Mouse (Mus musculus) hematopoietic multipotent progenitor cell, adult 10-12 weeks (in vitro differentiated cells): Measurements from ENCODE around the gene Matk. TPM values are rescaled to one million over a fixed set of nuclear protein-coding genes. Genes with fewer than 3 reads are reported as not detected.

Experiments used
- polyA plus RNA-seq: library from polyadenylated mRNA; stranded (reverse); fragments of >175 nt; gene quantifications from 2 replicates; pipeline ENCODE4 v1.2.3, GENCODE M21; 2012; ENCODE audit warnings: low replicate concordance

Gene Matk
- polyA plus RNA-seq = 31.4 and 107 TPM in 2 replicates

DNA sequence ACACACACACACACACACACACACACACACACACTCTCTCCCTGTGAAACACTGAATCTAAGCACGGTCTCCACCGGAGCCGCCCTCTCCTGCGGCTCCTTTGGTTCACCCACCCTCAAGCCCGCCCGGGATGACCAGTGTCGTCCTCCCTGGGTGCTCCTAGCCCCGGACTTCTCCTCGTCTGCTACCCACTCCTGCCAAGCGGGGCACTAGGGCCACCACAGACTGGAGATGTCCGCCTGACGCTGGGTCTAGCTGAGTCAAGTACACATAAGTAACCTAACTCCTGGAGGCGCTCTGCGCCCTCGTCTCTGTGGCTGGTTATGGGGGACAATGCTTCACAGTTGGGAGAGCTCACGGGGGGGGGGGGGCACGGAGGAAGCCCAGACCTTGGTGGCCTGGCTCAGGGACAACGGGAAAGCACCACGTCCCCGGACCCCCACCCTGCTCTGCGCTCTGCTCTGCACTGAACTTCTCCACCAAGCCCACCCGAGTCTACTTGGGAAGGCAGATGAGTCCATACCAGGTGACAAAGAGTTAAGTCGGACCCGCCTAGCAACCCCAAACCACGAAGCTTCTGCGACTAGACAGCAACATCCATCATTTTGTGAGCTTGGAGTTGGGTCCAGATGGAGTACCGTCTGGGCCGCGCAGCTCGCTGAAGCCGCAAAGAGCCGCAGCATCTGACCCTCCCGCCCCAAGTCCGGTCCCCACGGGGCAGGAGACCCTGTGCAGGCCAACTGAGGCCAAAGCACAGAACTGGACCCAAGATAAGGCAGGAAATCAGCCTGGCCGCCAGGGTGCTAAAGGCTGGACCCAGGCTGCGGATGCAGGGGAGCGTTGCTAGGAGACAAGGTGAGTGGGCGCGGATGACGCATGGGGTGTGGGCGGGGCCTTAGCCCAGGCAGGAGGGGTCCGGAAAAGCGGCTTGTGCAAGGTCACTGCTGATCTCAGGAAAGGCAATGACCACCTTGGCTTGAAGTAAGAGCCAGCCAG, at the start of gene Matk:
Gene Matk (plus strand): TSS at position 512 of the 996 bp plus-strand sequence.

DNA sequence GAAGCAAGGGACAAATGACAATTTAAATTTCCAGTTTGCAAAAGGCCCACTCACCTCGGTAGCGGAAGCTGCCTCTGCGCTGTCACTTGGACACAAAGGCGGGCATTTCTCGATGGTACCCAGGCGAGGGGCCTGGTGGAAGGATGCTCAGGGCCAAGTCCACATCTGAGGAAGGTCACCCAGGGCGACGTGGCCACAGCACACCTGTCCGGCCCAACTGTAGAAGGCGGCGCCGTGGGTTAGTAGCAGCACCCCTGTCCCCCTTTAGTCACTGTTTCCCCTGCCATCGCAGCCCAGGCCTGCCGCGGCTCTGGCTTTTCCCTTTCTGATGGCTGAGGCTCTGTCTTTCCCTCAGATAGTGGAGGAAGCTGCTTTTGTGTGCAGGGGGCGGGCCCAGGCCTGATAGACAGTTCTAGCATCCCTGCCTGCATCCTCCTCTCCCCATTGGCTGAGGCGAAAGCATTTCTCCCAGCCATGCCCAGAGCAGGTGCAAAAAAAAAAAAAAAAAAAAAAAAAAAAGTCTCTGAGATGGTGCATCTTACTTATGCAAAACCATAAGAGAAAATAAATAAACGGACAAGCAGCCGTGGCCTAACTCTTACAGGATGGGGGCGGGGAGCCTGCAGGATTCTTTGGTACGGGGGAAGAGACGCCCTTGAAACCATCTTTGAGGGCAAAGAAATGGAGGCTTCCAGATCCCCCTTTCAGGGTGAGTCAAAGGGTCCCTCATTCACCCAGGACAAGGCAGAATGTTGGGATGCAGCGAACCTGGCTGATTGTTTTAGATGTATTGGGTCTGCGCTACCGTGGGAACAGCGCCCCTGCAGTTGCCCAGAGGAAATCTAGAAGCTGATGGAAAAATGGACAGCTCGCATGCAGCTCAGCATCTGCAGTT, 22.1 kb upstream of the Matk start, which contains the start of gene Atcay:
Gene Atcay (minus strand): TSS at position 396 of the 895 bp plus-strand sequence.

DNA sequence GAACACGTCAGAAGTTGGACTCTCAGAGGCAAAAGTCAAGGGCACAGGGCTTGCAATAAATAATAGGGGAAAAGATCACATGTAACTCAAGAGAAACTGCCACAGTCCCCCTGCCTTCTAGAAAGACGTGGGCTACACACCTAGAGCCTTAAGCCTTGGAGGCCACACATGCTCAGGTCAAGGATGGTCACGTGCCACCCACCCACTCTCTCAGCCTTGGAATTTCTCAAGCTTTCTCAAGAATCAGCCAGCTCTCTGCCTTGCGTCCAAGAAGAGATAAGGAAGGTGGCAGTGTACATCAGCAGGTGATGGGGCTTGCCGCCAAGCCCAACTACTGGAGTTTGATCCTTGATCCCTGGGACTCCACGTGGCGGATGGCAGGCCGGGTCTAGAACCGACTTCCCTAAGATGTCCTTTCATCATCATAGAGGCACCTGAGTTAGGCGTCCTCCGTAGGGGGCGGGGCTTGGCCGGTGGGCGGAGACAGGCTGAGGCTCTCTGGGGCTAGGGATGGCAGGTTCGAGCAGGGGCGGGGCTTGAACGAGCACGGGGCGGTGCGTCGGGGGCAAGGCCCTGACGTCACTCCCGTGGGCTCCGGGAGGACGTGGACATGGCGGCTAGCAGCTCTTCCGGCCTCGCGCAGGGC, 20.0 kb upstream of the Matk start, which contains the start of gene Zfr2:
Gene Zfr2 (plus strand): TSS at position 576 of the 646 bp plus-strand sequence.

DNA sequence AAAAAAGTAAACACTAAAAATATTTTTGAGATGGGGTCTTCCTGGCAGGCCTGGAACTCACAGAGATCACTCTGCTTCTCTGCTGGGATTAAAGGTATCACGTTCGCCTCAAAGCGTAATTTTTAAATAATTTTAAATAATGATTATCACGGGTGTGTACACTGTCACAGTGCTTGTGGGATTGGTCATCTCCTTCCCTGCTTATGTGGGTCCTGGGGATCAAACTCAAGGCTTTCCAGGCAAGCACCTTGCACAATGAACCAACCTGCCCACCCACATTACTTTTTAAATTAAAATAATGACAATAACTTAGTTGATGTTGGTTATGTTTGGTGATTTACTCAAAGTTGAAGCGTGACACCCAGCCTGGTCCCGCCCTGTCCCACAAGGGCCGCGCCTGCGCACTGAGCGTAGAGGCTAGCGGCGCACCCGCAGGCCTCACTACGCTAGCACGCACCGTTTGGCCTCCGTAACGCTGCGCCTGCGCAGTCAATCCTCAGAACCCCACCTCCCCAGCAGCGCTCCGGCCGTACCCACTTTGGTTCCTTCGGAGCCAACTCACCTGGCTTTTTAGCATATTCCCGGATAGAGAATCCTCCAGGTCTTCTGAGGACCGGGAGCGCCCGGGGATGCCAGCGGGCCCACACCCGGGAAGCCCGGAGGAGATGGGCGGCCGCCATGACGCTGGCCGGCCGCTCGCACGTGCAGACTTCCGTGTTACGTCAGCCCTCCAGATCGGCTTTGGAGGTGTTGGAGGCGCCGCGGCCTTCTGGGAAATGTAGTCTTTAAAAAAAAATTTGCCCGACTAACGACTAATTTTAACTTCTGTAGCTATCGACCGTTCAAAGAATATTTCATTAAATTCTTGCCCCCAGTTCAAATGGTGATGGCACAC, 13.7 kb downstream of the Matk start, which contains the start of the genes Mrpl54 and Apba3:
Gene Mrpl54 (minus strand): TSS at position 724 of the 895 bp plus-strand sequence.
Gene Apba3 (plus strand): TSS at position 750 of the 895 bp plus-strand sequence.

DNA sequence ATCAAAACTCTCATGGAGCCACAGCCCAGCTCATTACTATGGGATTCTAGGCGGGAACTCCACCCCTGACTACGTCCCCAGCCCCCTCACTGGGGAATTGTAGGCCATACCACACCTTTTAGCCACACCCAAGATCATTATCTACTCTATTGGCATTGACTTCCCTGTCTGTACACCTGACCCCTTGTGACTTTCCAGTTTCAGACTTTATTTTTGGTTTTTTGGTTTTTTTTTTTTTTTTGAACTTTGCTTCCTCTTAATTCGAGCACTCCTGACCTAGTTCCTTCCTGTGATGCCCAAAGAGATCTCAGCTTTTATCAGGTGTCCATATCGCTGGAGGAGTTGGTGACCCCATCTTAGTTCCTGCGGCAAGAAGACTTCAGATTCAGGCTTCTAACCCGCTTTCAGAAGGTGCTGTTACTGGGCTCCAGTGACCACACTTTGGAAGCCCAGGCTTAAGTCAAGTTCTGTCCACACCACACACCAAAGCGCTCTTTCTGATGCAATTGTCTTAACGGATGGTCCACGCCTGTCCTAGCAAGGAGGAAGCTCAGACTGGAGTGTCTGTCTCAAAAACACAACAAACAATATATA, 38.9 kb downstream of the Matk start, which contains the start of gene Tjp3:
Gene Tjp3 (minus strand): TSS at position 71 of the 594 bp plus-strand sequence.

DNA sequence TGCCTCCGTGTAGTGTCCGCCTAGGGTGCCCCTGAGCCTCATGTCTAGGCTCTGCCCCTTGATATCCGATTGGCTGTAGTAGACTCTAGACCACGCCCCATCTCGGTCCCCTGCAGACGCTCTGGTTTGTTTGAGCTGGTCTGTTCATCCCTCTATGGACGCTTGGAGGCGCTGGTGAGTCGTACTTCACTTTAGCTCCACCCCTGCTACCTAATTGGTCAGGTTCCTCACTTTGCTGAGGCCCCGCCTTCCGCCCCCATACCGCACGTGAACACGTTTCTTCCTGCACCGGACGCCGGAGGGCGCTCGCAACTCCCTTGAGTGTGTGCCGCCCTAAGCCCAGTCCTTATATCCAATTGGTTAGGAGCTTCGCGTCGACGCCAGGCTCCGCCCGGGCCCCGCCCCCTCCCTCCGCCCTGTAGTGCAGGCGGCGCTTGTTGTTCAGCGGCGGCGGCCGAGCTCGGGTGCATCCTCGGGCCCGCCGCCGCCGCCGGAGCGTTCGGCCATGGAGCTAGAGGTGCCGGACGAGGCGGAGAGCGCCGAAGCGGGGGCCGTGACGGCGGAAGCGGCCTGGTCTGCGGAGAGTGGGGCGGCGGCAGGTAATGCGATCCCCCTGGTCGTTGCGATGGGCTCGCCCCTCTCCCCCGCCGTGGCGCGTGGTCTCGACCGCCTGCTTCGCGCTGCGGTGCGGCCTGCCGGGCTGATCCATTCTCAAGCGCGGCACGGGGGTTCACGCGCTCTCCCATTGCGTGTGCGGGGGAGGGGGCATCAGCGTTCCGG, 40.0 kb downstream of the Matk start, which contains the start of gene Pip5k1c:
Gene Pip5k1c (plus strand): TSS at position 410 of the 780 bp plus-strand sequence.

Other genes starting within 250 kb of the Matk start
- gene Gng7, start 238.0 kb upstream of the Matk start, polyA plus RNA-seq = 0.51 and 0.75 TPM in 2 replicates
- not detected in 2 replicates for gene Diras1, start 227.3 kb upstream of the Matk start, polyA plus RNA-seq
- gene Slc39a3, start 215.5 kb upstream of the Matk start, polyA plus RNA-seq = 20.4 and 23.3 TPM in 2 replicates
- 104 and 170 TPM in 2 replicates for gene Sgta, start 192.8 kb upstream of the Matk start, polyA plus RNA-seq
- gene Thop1, start 182.9 kb upstream of the Matk start, polyA plus RNA-seq = 20.3 and 22.9 TPM in 2 replicates
- gene Creb3l3, start 154.1 kb upstream of the Matk start, polyA plus RNA-seq = 0.24 and 0.30 TPM in 2 replicates
- gene Map2k2, start 147.0 kb upstream of the Matk start, polyA plus RNA-seq = 241 and 608 TPM in 2 replicates
- 198 and 333 TPM in 2 replicates for gene Zbtb7a, start 117.7 kb upstream of the Matk start, polyA plus RNA-seq
- 72.6 and 164 TPM in 2 replicates for gene Pias4, start 85.0 kb upstream of the Matk start, polyA plus RNA-seq
- gene Eef2, start 76.3 kb upstream of the Matk start, polyA plus RNA-seq = 495 and 2,413 TPM in 2 replicates
- 53.4 and 152 TPM in 2 replicates for gene Dapk3, start 69.9 kb upstream of the Matk start, polyA plus RNA-seq
- 0.09 TPM in 1 of 2 replicates, not detected in the other for gene 4930442H23Rik, start 69.1 kb upstream of the Matk start, polyA plus RNA-seq
- gene Nmrk2, start 50.9 kb upstream of the Matk start, polyA plus RNA-seq = not detected in 2 replicates
- 0.53 and 0.94 TPM in 2 replicates for gene Atcay, start 22.1 kb upstream of the Matk start, polyA plus RNA-seq
- gene Zfr2, start 19.8 kb upstream of the Matk start, polyA plus RNA-seq = 4.0 and 8.6 TPM in 2 replicates
- 314 and 329 TPM in 2 replicates for gene Mrpl54, start 14.0 kb downstream of the Matk start, polyA plus RNA-seq
- gene Apba3, start 14.0 kb downstream of the Matk start, polyA plus RNA-seq = 70.4 and 133 TPM in 2 replicates
- gene Tjp3, start 38.6 kb downstream of the Matk start, polyA plus RNA-seq = 15.0 and 35.0 TPM in 2 replicates
- 245 and 665 TPM in 2 replicates for gene Pip5k1c, start 40.0 kb downstream of the Matk start, polyA plus RNA-seq
- gene Cactin, start 68.2 kb downstream of the Matk start, polyA plus RNA-seq = 60.3 and 77.6 TPM in 2 replicates
- gene Tbxa2r, start 75.8 kb downstream of the Matk start, polyA plus RNA-seq = 29.6 and 30.6 TPM in 2 replicates
- gene Gipc3, start 90.3 kb downstream of the Matk start, polyA plus RNA-seq = 3.1 and 6.9 TPM in 2 replicates
- 184 and 481 TPM in 2 replicates for gene Hmg20b, start 97.5 kb downstream of the Matk start, polyA plus RNA-seq
- 20.8 and 31.1 TPM in 2 replicates for gene Mfsd12, start 104.6 kb downstream of the Matk start, polyA plus RNA-seq
- 11.6 and 18.6 TPM in 2 replicates for gene 4930404N11Rik, start 112.9 kb downstream of the Matk start, polyA plus RNA-seq
- 48.1 and 72.7 TPM in 2 replicates for gene Fzr1, start 125.6 kb downstream of the Matk start, polyA plus RNA-seq
- gene Dohh, start 131.5 kb downstream of the Matk start, polyA plus RNA-seq = 76.4 and 107 TPM in 2 replicates
- 1.2 and 4.2 TPM in 2 replicates for gene Gm48551, start 131.5 kb downstream of the Matk start, polyA plus RNA-seq
- gene Gm48552, start 136.1 kb downstream of the Matk start, polyA plus RNA-seq = 8.9 and 18.4 TPM in 2 replicates
- 3.0 and 3.7 TPM in 2 replicates for gene Smim24, start 140.1 kb downstream of the Matk start, polyA plus RNA-seq
- 136 and 414 TPM in 2 replicates for gene Nfic, start 202.7 kb downstream of the Matk start, polyA plus RNA-seq
- gene Celf5, start 229.8 kb downstream of the Matk start, polyA plus RNA-seq = 0.16 and 0.55 TPM in 2 replicates
- 160 and 386 TPM in 2 replicates for gene Ncln, start 243.5 kb downstream of the Matk start, polyA plus RNA-seq
- 82.3 and 109 TPM in 2 replicates for gene S1pr4, start 247.2 kb downstream of the Matk start, polyA plus RNA-seq